Mouse (Mus musculus) lung, postnatal 25 days (tissue): ENCODE measurements around the gene Sdsl.
"Not testable (repeated sequence)": the region's sequence is repeated elsewhere in the genome, so short reads cannot be mapped to it uniquely, and the experiment has no call there.

Experiments
- DNase-seq: peaks from one replicate; pipeline ENCODE4 v3.0.0; 2022; ENCODE audit warnings: low spot score

Gene Sdsl

DNA sequence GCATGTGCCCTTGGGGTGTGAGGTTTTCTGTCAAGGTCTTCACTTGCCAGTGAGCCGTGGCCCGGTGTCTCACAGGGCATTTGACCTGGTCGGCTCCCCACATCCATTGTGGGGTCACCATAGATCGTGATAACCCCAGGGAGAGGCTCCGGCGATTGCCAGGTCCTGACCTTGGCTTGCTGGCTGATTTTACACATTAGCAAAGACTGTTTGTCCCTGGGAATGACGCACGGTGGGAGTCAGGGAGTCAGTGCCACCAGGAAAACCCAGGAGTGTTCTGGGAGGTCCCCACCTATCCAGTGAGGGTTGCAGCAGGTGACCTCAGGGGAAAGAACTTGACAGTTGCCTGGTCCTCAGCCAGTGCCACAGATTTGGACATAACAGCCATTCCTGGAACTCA, at the start of gene Sdsl:
Sdsl (minus strand) TSS at position 41 of the 400 bp plus-strand sequence.
- no peak for DNase-seq

DNA sequence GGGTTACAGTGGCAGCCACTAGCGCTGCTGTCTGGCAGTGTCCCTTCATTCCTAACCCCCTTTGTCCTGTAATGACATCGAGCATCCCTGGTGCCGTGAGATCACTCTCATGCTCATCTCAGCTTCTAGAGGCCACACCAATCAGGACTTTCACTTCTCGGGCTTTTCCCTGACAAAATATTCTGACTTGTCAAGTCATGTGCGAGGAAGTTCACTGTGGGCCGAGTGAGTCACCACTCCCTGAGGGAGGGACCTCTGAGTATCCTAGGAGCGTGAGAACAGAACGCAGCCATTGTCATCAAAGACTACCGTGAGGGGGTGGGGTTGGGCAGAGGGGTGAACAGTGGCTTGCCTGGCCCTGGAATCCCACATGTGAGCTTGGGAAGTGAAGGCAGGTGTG, 44.9 kb upstream of the Sdsl start:
- DNase-seq, result peak; percentile 41

DNA sequence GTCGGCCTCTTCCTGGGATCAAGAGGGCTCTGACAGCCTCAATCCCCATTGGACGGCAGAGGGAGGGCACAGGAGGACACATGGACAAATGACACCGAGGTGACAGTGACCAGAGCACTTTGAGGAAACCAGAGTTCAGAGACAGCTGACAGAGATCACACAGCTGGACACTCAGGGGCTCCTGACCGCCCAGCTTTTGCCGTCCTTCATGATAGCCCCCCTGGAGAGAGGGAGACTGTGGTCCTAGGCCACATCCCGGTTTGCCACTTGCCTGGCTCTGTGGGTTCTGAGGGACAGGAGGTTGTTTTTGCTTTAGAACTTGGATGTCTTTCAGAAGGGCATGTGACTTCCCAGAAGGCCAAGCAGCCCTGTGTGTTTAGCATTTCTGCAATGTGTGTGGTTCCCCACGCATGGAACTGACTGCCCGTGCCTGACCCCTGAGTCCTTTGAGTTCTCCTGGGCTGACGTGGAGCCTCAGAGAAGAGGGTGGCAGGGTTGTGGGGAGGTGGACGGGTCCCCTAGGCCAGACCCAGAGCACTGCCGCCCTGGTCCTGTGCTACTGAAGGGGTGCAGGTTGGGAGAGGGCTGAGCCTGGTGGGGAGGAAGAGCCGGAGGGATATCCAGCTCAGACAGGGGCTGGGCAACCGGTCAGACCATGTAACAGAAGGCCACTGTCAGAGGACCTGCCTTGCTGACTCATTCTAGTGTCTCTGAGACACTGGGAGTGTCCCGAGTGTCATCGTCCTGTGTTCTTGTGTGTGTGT, 43.8 kb upstream of the Sdsl start:
- DNase-seq, result peak; percentile 50

DNA sequence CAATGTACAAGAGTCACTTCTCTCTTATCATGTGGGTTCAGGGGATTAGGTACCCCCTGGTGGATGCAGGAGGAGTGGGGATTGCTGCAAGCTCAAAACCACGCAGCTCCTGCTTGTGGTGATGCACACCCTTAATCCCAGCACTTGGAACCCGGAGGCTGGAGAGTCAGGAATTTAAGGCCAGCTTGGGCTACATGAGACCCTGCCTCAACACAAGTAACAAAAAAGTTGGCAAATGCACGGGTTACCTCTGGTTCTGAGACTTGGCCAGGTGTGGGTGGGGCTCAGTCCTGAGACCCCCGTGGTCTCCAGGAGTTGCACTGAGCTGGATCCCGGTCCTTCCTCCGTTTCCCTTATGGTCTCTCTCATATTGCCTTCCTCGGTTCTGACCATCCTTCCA, 42.8 kb upstream of the Sdsl start:
- no peak for DNase-seq

DNA sequence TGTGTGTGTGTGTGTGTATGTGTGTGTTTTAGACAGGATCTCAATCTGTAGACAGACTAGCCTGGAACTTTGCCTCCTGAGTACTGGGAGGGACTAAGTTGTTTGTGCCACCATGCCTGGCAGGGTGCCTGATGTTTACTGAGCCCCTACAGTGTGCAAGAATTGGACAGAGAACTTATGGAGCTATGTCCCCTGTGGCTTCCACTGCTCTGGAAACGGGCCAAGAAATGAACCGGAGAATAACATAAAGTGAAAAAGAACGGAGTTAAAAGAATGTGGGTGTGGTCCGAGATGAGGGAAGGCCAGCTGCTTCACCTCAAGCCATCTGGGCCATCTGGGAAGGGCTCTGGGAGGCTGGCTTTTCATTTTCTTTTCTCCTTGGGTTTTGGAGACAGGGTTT, 42.1 kb upstream of the Sdsl start:
- peak; percentile 43 for DNase-seq

DNA sequence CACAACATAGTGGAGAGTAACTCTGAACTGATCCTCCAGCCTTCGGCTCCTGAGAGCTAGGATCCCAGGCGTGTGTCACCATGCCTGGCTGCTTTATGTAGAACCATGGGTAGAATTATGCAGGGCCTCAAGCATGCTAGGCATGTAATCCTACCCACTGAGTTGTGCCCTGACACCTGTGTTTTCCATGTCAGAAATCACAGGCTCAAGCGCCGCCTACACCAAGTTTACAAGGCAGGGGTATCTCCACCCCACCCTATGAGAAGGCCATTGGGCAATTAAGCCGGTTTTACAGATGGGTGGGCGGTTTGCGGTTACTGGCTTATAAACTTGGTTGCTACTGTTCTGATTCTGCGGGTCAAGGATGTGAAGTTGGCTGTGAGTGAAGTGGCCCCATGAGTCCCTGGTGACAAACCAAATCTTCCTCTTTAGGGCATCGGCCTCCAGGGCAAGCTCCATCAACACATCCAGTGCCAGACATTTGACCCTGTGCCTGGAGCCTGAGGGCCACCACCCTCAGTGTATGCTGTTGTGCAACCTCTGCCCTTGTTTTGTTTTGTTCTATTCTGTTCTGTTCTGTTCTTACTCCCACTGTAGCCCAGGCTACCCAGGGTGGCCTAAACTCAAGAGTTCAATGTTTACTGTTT, 41.5 kb upstream of the Sdsl start:
- DNase-seq, result peak; percentile 59

DNA sequence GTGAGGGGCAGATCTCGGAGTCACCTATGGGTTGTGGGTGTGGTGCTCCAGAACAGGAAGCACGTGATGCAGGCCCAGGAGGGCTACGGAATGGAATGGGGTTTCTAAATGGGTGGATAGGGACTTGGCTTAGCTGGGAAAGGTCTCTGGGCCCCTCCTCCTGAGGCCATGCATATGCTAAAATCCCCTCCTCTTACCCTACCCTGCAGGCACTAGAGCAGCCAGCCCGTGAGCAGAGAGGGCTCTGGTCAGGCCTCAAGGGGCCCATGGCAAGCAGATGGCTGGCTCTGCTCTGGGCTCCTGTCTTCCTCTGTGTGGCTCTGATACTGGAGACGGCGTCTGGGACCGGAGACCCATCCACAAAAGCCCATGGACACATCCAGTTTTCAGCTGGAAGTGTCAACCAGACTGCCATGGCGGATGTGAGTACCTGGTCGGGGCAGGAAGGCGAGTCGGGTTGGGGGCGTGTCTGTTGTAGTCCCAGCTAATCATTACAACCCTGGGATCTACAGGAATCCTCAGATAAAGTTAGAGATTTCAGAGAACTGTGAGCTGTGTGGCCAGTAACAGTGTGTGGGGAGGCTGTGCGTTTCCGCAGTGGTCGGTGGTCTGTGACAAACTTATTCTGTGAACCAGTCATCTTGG, 40.4 kb upstream of the Sdsl start:
- DNase-seq, result no peak

DNA sequence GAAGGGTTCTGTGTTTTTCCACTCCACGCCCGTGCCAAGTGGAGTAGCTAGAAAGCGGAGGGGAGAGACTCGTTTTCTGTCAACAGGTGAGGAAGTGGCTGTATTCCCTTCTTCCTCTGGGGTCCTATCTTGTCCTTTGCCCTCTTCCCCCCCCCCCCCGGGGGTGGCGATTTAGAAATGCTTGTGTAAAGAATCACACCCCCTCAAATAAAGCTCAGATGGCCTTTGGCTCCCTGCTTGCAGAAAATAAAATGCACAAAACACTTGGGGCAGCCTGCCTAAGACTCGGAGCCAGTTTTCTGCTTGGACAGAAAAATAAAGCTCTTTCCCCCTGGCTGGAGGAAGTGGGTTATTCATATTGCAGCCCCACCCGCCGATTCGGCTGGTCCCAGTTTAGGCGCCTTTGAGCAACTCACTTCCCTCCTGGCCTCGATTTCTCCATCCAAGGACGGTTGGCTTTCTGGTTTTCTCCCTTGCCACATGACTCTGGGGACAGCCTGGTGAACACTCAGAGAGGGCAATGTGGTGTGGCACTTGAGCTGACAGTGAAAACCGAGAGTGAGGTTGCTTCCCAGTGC, 39.1 kb upstream of the Sdsl start:
- peak; percentile 36 for DNase-seq

DNA sequence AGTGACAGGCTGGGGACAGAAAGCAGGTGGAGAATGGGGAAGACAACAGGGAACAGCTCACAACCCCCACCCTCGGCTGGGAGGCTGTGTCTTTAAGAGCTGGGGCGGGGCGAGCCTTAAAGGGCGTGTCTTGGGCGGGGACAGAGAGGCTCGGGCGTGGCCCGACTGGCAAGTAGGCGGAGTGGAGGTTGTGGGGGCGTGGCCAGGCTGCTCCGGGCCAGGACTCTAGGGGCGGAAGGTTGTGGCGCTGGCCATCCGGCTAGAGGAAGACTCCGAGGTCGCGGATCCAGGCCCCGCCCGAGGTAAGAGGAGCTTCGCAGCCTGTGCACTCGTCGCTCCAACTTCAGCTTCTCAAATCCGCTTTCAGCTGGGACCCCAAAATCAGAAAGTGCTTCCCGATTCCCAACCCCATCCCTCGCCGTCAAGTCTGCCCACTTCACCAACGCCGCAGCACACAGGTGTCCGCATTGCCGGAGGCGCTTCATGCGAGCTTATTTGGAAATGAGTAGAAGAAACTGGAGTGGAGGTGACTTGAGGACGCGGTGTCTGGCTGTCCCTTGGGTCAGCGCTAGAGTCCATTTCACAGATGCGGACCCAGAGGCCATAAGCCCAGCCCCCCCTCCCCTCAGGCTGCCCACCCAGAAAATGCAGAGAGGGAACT, 38.5 kb upstream of the Sdsl start, which contains the start of gene Slc8b1:
Slc8b1 (plus strand) TSS at position 187 of the 661 bp plus-strand sequence.
- DNase-seq, result peak; percentile 96

DNA sequence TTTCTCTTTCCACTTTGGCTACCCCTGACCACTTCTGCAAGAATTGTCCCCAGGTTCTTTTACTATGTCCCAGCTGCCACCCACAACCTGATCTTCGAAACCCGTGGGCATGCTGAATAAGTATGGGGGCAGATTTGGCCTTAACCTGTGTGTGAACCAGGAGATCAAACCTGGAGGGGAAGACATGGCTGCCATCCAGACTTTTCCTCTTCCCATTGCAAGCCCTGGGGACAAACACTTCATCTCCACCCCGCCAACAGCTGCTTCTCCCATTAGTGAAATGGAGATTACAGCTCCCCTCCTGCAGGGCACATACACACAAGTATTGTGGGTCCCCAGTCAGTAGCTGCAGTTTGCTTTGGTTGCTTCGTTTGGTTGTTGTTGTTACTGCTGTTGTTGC, 34.7 kb upstream of the Sdsl start:
- no peak for DNase-seq

DNA sequence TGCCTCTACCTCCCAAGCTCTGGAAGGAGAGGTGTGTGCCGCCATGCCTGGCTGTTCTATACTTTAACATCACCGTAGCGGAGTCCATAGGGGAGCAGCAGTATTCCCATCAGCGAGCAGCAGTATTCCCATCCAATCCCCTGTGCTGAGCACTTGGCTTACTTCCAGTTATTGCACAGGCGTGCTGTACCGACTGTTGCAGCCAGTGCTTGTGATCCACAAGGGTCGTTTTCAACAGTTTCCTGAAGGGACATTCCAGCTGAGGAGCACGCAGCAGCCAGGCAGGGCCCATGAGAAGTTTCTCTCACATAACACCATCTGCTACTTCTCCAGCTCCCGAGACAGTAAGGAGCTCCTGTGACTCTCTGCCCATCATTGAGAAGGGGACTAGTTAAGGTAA, 33.9 kb upstream of the Sdsl start:
- DNase-seq, result no peak

DNA sequence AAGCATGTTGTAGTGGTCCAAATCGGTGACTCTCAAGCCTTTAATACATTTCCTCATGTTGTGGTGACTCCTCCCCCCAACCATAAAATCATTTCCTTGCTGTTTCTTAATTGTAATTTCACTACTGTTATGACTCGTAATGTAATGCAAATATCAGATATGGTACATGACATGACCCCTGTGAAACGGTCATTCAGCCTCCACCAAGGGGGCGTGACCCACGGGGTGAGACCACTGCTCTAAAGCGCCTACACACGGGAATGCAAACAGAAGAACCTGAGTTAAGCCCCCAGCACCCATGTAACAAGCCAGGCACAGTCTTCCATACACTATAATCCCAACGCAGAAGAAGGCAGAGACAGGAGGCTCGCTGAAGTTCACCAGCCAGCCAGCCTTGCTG, 33.2 kb upstream of the Sdsl start:
- no peak for DNase-seq

DNA sequence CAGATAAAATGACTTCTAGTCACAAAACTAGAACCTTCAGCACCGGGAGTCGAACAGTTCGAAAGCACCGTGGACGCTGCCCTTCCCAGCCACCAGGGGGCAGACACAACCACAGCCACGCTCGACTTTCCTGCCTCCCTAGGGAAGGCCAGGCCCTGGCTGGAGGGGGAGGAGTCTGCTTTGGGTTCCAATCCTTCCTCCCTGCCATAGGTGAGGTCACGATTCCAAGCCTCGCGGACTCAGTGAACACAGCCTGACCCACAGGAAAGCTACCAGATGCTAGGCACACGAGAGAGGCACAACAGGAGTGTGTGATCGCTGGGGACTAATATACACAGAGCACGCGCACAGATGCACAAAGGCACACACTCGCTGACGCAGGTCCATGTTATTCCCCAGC, 32.8 kb upstream of the Sdsl start:
- peak; percentile 82 for DNase-seq

DNA sequence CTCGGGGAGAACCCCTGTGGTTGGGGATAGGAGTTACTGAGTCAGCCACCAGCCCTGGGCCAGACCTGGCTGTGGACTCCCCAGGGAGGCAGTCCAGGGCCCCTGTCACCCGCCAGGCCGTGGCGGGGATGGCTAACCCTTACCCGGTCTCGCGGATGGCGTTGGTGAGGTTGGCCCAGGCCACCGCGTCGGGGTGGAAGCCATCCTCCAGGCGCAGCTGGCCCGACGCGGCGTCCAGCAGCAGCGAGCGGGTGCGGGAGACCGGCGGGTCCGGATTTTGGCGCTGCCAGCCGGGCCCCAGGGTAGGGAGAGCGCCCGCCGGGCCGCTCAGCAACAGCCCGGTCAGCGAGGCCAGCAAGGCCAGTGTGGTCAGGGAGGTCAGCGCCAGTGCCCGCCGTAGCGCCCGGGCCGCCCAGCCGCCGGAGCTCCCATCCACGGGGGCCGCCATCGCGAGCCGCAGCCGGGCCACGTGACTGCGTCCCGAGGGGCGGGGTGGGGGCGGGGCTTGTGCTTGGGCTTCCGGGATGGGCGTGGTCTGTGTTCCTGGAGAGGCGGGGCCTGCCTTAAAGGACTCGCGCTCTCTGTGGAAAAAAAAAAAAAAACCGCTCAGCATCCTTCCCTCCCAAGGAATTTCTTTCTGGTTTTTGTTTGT, 30.7 kb upstream of the Sdsl start, which contains the start of gene Plbd2:
Plbd2 (minus strand) TSS at position 482 of the 652 bp plus-strand sequence.
- DNase-seq, result peak; percentile 74

DNA sequence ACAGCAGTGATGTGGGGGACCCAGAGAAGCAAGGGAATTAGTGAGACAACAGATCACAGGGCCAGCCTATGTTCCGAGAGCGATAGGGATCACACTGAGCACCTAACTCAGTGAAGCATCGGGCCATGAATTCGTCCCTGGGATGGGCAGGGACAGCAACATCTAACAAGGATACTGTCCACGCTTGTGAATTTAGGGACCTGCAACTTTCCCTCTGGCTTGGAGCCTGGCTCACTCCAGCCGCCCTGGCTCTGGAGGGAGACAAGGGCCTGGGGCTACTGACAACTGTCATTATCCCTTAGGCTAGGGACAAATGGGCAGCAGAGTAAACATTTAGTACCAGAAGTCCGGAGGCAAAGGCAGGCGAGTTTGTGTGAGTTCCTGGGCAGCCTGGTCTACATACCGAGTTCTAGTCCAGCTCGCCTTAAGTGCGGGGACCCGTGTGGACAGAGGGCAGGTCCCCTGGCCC, 30.1 kb upstream of the Sdsl start:
- no peak for DNase-seq

DNA sequence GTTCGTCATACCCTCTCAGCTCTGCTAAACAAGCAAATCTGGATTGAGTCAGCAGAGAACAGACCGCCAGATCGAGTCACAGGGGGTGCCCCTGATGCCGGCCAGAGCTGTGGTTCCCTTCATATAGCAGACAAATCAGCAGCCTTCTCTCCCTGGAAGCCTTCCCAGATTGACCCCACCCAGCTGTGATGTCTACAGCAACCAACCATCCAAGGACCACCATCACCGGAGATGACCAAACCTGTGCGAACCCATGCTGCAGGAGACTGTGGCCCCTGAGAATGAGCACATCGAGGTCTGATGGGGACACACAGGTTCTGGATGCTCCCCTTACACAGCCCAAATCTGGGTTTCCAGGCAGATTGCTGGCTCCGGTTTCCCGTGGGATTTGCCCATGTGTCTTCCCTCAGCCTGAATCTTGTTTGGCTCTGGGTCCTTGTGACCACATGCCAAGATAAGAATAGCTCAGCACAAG, 29.6 kb upstream of the Sdsl start:
- DNase-seq, result no peak

DNA sequence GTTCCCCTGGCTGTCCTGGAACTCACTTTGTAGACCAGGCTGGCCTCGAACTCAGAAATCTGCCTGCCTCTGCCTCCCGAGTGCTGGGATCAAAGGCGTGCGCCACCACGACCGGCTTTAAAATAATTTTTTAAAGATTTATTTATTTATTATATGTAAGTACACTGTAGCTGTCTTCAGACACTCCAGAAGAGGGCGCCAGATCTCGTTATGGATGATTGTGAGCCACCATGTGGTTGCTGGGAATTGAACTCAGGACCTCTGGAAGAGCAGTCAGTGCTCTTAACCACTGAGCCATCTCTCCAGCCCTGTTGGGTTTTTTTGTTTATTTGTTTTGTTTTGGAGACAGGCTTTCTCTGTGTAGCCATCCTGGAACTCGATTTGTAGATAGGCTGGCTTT, 28.0 kb upstream of the Sdsl start:
- DNase-seq, result not testable (repeated sequence)

DNA sequence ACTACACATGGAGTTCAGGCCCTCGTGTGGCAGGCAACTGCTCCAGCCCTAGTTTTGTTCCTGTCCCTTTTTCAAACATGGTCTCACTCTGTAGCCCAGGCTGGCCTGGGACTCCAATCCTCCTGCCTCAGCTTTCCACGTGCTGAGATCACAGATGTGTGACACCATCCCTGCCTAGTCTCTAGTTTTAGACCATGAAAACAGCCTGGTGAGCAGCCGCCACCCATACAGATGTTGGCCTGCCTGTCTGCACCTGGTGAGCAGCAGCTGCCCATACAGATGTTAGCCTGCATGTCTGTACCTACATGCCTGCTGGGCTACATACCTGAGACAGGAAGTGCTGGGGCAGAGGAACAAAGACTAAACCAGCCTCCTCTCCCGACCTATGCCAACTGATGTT, 26.6 kb upstream of the Sdsl start:
- no peak for DNase-seq

DNA sequence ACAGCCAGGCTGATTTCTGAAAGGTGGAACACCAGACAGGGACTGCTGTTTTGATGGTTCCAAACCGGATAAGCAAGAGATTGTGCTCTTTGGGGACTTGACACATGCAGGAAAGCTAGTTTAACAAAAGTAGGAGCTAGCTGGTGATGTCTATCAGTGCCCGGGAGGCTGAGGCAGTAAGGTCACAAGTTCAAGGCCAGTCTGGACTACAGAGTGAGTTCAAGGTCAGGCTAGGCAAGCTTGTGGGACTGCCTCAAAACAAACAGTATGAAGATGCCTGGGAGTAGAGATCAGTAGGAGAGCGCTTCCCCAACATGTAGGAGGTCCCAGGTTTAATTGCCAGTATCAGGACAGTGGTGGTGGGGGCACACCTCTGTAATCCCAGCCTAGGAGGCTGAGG, 24.5 kb upstream of the Sdsl start:
- no peak for DNase-seq

DNA sequence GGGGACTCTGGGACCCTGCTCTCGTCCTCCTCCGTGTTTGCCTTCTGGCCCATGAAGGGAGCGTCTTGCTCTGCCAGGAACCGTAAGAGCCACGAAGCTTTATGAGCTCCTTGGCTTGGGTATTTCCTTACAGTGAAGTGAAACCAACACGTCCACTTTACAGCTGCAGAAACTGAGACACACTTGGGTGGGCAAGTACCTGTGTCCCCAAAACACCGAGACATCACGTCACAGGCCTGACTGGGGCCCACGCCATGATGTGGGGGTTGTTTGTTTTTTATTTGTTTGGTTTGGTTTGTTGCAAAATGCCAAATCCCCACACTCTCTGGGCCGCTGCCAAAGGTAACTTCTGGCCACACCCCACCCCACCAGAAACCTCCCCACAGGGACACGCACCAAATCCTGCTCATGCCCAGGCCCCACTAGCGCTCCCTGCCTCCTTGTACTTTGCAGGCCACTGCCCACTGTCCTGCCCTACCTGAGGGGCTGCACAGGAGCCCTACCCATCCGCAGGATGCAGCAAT, 23.2 kb upstream of the Sdsl start:
- no peak for DNase-seq

DNA sequence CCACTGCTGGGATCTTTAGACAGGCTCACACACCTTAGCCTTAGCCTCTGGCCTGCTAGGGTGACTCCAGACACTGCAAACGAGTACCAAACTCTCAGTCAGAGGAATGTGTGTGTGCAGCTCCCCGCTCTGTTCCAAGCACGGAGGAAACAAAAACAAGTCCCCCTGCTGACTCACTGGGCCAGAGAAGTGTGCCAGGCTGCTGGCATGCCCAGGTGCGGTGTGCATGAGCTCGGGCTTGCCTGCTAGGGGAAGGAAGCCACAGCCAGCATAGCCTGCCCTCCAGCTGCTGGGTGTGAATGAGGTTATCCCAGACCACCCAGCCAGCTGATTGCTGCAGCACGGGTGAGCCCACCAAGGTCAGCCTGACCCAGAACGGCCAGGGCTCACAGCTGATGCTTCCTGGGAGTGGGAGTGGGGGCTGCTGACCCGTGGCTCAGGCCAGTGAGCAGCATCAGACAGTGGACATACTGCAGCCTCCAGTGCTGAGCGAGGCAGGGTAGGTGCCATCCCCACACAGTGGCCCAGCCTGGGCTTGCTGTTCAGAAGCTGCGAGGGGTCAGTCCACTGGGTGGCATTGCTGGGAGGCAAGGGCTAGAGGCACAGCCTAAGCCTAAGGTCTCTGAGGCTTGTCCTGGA, 22.6 kb upstream of the Sdsl start:
- no peak for DNase-seq
